Mouse (Mus musculus) liver, adult 2 months (tissue): ENCODE measurements around the gene Csn1s1.

Source experiments
- CTCF ChIP-seq: fragments of 200-500 bp; IDR thresholded peaks from 2 replicates; pipeline ENCODE4 v1.5.1; 2011; ENCODE audit warnings: low read depth, low read length, control low read depth
- POLR2A ChIP-seq: fragments of 200-500 bp; IDR thresholded peaks from 2 replicates; pipeline ENCODE4 v1.6.1; 2011; ENCODE audit warnings: low read length, control low read depth; ENCODE audit not compliant: insufficient read depth; ENCODE audit errors: extremely low read depth

- no peak for TF ChIP-seq CTCF
- TF ChIP-seq POLR2A: no peak
Measured at GRCm38 (mm10) chr5:87665908-87666307, at the start of gene Csn1s1.
